Mouse (Mus musculus): ENCODE results near the gene Vmn1r124. TPM values are rescaled to one million over a fixed set of nuclear protein-coding genes. Genes with fewer than 3 reads are reported as not detected.
"Not testable (repeated sequence)": the region's sequence is repeated elsewhere in the genome, so short reads cannot be mapped to it uniquely, and the experiment has no call there.

Gene Vmn1r124
- not detected in 2 replicates for polyA plus RNA-seq (2015; fragmentation: Nextera tagmentation; extraction: Ambion mirVana)

DNA sequence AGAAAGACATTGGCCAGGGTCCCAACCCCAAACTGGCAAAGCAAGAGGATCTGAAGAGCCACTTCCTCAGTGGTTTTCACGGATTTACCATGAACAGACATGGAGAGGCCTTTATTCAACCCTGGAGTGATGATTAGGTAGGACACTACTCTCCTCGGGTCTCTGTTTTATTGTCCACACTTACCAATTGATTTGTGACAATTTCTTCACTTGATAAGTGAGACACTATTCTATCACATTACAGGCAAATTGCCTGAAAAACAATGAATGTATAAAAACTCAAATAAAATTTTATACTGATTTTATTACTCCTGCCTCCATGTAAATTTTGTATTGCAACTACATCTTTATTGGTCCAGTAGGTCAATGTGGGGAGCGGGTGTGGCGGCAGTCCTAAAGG lies at the start of gene Vmn1r124:
Gene Vmn1r124, minus strand, starts transcription at position 101 of the 400 bp plus-strand sequence.
- H3K4me3 ChIP-seq (ENCODE audit: low read length); H3K9me3 ChIP-seq (ENCODE audit: control insufficient read depth, low read length); H3K36me3 ChIP-seq (ENCODE audit: control insufficient read depth, insufficient read depth, low read length); ATAC-seq; H3K4me2 ChIP-seq (ENCODE audit: low read length); H3K4me1 ChIP-seq (ENCODE audit: control insufficient read depth, insufficient read depth, low read depth, low read length); H3K27ac ChIP-seq (ENCODE audit: low read depth, low read length); H3K9ac ChIP-seq (ENCODE audit: low read depth, low read length); H3K27me3 ChIP-seq (replicated peaks; ENCODE audit: control insufficient read depth, insufficient read depth, low read length): not testable (repeated sequence)
- WGBS: 76% methylated on average over 4 of the region's 4 CpGs

DNA sequence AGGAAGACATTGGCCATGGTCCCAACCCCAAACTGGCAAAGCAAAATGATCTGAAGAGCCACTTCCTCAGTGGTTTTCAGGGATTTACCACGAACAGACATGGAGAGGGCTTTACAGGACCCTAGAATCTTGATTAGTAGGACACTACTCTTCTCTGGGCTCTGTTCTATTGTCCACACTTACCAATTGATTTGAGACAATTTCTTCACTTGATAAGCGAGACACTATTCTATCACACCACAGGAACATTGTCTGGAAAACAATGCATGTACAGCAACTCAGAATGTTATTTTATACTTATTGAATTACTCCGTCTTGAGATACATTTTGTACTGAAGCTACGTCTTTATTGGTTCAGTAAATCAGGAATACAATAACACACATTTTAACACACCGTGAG lies 41.0 kb upstream of the Vmn1r124 start, which contains the start of gene Vmn1r126:
Gene Vmn1r126, minus strand, starts transcription at position 101 of the 400 bp plus-strand sequence.
- not testable (repeated sequence) for H3K27ac ChIP-seq (ENCODE audit: low read depth, low read length); ATAC-seq; H3K9ac ChIP-seq (ENCODE audit: low read depth, low read length); H3K4me1 ChIP-seq (ENCODE audit: control insufficient read depth, insufficient read depth, low read depth, low read length); H3K4me2 ChIP-seq (ENCODE audit: low read length); H3K4me3 ChIP-seq (ENCODE audit: low read length); H3K36me3 ChIP-seq (ENCODE audit: control insufficient read depth, insufficient read depth, low read length); H3K27me3 ChIP-seq (replicated peaks; ENCODE audit: control insufficient read depth, insufficient read depth, low read length); H3K9me3 ChIP-seq (ENCODE audit: control insufficient read depth, low read length)
- no CpG with 5 or more reads among the region's 5 CpGs for WGBS

DNA sequence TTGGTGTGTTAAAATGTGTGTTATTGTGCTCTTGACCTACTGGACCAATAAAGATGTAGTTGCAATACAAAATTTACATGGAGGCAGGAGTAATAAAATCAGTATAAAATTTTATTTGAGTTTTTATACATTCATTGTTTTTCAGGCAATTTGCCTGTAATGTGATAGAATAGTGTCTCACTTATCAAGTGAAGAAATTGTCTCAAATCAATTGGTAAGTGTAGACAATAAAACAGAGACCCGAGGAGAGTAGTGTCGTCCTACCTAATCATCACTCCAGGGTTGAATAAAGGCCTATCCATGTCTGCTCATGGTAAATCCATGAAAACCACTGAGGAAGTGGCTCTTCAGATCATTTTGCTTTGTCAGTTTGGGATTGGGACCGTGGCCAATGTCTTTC lies 11.5 kb upstream of the Vmn1r124 start, which contains the start of gene Vmn1r125:
Gene Vmn1r125, plus strand, starts transcription at position 301 of the 400 bp plus-strand sequence.
- not testable (repeated sequence) for H3K4me2 ChIP-seq (ENCODE audit: low read length); H3K4me1 ChIP-seq (ENCODE audit: control insufficient read depth, insufficient read depth, low read depth, low read length); H3K4me3 ChIP-seq (ENCODE audit: low read length); ATAC-seq; H3K36me3 ChIP-seq (ENCODE audit: control insufficient read depth, insufficient read depth, low read length); H3K27me3 ChIP-seq (replicated peaks; ENCODE audit: control insufficient read depth, insufficient read depth, low read length); H3K9ac ChIP-seq (ENCODE audit: low read depth, low read length); H3K9me3 ChIP-seq (ENCODE audit: control insufficient read depth, low read length); H3K27ac ChIP-seq (ENCODE audit: low read depth, low read length)
- 66% methylated on average over 3 of the region's 3 CpGs for WGBS

Other genes with a start within 250 kb of the Vmn1r124 start
- gene Vmn1r119, start 248.2 kb downstream of the Vmn1r124 start, polyA plus RNA-seq (2015; fragmentation: Nextera tagmentation; extraction: Ambion mirVana): not detected in 2 replicates
- gene Vmn1r120, start 206.8 kb downstream of the Vmn1r124 start, polyA plus RNA-seq (2015; fragmentation: Nextera tagmentation; extraction: Ambion mirVana): not detected in 2 replicates
- gene Vmn1r121, start 162.1 kb downstream of the Vmn1r124 start, polyA plus RNA-seq (2015; fragmentation: Nextera tagmentation; extraction: Ambion mirVana): not detected in 2 replicates
- gene Vmn1r122, start 126.5 kb downstream of the Vmn1r124 start, polyA plus RNA-seq (2015; fragmentation: Nextera tagmentation; extraction: Ambion mirVana): not detected in 2 replicates
- not detected in 2 replicates for gene Vmn1r123, start 98.4 kb downstream of the Vmn1r124 start, polyA plus RNA-seq (2015; fragmentation: Nextera tagmentation; extraction: Ambion mirVana)
- not detected in 2 replicates for gene Gm5157, start 70.2 kb downstream of the Vmn1r124 start, polyA plus RNA-seq (2015; fragmentation: Nextera tagmentation; extraction: Ambion mirVana)
- not detected in 2 replicates for gene Vmn1r125, start 11.6 kb upstream of the Vmn1r124 start, polyA plus RNA-seq (2015; fragmentation: Nextera tagmentation; extraction: Ambion mirVana)
- gene Vmn1r126, start 40.9 kb upstream of the Vmn1r124 start, polyA plus RNA-seq (2015; fragmentation: Nextera tagmentation; extraction: Ambion mirVana): not detected in 2 replicates
- gene Vmn1r127, start 59.2 kb upstream of the Vmn1r124 start, polyA plus RNA-seq (2015; fragmentation: Nextera tagmentation; extraction: Ambion mirVana): not detected in 2 replicates
- not detected in 2 replicates for gene Vmn1r128, start 88.8 kb upstream of the Vmn1r124 start, polyA plus RNA-seq (2015; fragmentation: Nextera tagmentation; extraction: Ambion mirVana)
- not detected in 2 replicates for gene Vmn1r129, start 100.7 kb upstream of the Vmn1r124 start, polyA plus RNA-seq (2015; fragmentation: Nextera tagmentation; extraction: Ambion mirVana)
- not detected in 2 replicates for gene Gm6882, start 172.1 kb upstream of the Vmn1r124 start, polyA plus RNA-seq (2015; fragmentation: Nextera tagmentation; extraction: Ambion mirVana)

Measured in hindbrain, embryonic 16.5 days (tissue).